Mouse (Mus musculus) WW6 (cell line): Measurements from ENCODE around the gene Fabp6.
A peak's percentile ranks its signal among the peaks of the same experiment; 100 is the strongest.

ENCODE experiments used
- DNase-seq: peaks from one replicate; pipeline ENCODE4 v3.0.0-alpha.2; 2013; ENCODE audit warnings: low read depth, low spot score

Gene Fabp6

DNA sequence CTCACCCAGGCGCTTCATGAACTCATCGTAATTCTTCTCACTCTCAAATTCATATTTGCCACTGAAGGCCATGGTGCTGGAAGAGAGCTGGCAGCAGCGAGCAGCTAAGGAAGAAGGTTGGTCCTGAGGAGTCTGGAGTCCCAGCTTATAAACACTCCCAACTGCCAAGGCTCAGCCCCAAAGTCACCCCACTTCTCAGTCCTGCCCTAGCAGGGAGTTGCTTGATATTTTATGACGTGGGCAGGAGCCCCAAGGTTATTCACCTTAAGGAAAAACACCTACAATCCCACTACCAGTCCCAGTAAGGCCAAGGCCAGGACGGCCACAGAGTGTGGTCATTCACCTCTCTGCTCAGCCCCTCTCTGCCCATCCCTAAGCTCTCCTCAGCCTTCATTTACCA is at the start of gene Fabp6:
Fabp6 (minus strand) TSS at position 101 of the 400 bp plus-strand sequence.
- no peak for DNase-seq

DNA sequence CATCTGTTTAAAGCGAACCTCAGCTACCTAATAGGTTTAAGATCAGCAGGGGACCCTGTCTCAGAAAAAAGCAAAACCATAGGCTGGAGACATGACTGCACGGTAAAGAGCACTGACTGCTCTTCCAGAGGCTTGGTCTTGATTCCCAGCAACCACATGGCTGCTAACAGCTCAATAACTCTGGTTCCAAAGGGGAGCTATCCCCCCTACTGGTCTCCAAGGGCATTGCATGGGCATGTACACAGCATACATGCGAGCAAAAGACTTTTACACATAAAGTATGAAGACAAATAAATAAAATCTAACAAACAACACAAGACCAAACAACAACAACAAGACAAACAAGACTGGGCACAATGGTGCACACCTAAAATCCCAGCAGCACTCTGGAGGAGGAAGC is 43.9 kb upstream of the Fabp6 start:
- no peak for DNase-seq

DNA sequence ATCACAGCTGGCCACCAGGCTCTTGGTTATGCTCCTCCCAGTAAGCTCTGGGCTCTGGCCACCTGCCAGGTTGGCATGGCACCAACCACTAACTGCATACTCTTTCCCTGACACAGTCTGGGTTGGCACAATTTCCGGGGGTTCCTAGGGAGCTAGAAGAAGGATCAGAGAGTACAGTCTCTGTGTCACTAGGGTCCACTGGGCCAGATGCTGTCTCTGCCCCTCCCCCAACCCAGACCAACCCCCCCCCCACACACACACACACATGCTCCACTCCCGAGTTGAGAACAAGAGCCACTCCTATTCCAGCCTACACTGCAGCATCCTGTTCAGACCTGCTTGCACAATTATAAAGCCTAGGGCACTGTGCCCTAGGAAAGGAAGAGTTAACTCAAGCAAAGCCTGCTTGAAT is 41.8 kb upstream of the Fabp6 start:
- DNase-seq: no peak

DNA sequence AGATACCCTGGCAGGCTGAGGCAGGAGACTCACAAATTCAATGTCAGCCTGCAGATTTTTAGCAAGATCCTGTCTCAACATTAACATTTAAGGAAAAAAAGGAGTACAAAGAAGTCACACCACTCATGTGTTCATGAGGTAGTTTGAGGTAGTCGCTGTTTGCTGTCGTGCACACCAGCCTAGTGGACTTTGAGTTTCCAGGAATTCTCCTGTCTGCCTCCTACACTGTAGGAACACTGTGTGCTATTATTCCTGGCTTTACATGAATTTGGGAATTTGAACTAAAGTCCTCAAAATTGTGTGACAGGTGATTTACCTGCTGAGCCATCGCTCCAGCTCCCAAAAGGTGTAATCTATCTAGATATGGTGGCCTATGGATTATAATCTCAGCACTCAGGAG is 37.1 kb upstream of the Fabp6 start:
- no peak for DNase-seq

DNA sequence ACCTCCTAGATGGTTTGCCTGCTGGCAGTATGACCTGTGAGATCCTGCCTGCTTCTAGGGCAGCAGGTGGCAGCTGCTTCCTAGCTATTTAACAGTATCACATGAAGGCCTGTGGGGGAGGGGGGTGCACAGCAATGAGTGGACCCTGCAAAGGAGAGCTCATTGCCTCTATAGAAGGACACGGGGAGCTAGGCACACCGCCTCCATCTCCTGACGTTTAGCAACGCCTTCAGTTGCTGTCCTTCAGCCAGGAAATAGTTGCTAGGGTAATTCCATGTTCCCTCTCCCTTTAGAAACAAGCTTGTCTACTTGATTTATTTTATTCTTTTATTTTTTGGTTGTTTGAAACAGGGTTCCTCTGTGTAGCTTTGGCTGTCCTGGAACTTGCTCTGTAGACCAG is 35.4 kb upstream of the Fabp6 start:
- DNase-seq: no peak

DNA sequence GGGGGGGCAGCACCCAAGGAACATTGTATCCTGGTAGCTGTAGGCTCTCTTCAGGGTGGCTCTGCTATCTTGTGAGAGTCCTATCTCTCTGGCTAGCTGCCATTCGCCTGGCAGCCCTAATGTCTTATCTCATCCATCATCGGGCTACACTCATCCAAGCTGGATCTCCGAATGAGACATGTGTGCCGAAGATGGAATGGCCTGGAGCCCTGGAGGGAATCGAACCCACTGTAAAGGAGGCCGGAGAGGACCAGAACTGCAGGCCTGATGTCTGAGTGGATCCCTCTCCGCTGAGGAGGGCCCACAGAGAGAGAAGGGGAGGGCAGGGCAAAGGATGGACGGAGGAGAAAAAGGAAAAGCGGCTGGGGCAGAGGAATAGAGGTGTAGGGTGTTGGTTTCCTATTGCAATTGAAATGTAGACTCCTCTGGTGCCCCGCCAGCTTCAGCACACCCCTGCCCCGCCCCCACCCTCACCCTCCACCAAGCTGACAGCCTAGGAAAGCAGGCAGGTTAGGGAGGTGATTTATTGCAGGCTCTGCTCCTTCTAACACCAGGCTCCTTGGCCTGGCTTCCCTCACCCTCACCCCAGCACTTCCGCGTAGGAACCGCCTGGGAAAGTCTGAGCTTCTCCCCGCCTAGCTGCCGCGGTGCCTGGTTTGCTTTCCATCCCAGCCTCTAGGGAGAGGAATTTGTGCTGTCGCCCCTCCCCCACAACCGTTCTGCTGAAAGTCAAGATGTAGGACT is 32.5 kb upstream of the Fabp6 start:
- DNase-seq: peak; percentile 86

DNA sequence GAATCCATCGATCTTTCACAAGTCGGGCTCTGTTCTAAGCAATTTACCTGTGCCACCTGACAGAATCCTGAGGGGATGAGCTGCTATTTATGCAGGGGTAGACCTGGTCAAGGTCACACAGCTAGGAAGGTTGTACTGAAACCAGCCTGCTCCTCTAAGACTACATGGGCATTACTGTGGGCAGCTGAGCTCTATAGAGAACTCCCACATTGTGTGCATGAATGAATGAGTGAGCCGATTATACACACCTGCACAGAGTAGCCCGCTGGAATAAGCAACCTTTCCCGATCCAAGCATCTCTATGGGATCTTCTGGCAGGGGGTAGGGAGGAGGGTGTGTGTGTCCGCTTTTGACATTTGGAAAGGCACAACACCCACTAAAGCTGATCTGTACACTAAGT is 31.8 kb upstream of the Fabp6 start:
- no peak for DNase-seq

DNA sequence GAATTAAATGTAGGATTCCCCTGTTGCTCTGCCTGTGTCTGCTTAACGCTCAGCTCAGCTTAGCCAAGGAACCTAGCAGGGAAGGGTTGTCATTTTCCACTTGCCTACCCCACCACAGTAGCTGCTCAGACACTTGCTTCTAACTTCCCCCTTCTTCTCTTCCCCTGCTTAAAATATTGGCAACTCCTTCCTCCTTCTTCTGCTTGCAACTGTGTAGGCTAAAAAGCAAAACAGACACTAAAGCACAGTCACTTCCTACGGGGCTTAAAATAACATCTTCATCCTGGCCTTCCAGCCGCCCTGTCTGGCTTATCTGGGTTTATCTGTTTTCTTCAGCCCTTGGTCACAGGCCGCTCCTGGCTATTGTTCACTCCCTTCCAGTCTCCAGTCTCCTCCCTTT is 31.2 kb upstream of the Fabp6 start:
- no peak for DNase-seq

DNA sequence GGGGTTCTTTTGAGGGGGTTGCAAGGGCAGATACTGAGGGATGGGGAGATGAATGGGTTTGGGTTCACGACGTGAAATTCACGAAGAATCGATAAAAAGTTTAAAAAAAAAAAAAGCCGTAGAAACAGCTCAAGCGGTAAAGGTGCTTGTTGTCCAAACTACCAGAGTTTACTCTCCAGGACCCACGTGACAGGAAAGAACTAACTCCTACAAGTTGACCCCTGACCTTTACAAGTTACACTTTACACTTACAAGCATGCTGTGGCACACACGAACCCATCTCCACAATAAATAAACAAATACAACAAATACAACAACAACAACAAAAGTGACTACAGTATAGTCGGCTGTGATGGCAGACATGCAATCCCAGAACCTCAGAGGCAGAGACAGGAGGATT is 30.3 kb upstream of the Fabp6 start:
- DNase-seq: no peak

DNA sequence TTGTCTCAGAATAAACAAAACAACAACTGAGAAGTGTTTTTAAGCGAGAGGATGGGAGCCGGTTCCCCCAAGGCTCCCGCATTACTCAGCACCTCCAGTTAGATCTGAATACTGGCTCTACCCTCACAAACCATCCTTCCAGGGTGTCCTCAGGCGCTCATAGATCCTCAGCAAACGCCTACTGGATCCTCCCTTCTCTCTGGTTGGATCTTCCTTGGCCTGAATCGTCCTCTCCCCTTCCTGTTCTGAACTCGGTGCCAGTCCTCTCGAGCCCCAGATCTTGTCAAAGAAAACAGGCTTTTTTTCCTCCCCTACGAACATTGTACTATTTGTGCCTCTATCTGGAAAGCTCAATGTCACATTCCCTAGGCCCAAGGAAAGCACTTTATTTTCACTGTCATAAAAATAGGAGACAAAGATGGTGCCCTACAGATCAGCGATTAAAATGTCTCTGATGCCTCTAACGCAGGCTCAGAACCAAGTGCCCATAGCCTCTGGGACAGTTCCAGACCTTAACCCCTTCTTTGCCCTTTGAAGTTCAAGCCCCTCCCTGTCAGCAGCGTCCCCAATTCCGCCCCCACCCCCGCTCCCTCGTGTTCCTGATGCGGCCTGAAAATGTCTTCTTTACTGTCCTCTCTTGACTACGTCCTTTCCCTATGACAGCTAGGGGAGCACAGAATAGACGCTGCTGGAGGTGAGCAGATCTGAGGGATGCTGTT is 25.7 kb upstream of the Fabp6 start:
- no peak for DNase-seq

DNA sequence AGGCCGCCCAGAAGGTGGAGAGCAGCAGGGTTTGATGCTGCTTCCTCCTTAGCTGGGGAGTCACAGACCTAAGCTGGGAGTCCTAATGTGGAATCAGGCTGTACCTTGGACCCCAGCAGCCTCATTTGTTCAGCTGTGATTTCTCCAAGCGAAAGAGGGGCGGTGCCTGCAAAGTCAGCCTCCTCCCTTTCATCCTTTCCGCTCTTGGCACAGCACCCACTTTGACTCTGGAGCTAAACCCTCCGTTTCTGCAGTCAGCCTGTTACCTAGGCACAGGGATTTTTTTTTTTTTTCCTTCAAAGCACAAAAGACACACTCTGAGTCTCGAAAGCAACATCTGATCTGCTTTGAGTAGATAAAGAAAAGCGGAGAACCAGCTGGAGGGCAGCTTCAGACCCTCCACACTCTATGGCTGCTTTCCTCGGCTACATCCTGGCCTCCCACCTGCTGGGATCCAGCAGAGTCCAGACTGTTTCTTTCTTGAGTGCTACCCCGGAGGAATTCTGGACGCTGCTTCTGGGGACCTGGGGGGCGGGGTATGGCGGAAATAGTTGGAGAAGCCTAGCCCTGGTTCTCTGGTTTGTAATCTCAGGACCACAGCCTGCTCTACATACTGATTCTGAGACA is 25.1 kb upstream of the Fabp6 start:
- DNase-seq: peak; percentile 55

DNA sequence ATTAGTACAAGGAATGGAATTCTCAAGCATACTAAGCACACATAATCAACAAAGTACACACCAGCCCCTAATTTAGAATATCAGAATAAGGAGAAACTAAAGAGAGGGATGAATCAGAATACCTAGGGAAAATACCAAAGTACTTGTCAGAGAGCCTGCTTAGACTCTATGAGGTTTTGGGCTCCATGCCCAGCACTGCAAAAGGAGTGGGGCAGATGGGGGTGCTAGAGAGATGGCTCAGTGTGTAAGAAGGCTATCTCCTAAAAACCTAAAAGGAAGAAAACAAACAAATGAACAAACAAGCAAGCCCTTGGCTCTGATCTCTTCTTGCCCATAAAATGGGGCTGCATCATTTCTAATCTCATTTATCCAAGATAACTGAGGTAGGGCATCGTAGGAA is 23.0 kb upstream of the Fabp6 start:
- no peak for DNase-seq

DNA sequence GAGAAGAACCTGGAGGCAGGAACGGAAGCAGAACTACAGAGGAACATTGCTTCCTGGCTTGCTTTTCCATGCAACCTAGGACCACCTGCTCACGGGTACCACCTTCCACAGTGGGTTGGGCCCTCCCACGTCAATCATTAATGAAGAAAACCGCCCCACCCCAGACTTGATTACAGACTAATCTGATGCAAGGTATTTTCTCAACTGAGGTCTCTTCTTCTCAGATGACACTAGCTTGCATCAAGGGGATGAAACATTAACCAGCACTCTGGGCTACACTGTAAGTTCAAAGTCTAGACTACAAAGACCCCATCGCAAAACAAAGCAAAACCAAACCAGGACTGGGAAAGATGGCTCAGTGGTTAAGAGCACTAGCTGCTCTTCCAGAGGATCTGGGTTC is 20.4 kb upstream of the Fabp6 start:
- DNase-seq: no peak

DNA sequence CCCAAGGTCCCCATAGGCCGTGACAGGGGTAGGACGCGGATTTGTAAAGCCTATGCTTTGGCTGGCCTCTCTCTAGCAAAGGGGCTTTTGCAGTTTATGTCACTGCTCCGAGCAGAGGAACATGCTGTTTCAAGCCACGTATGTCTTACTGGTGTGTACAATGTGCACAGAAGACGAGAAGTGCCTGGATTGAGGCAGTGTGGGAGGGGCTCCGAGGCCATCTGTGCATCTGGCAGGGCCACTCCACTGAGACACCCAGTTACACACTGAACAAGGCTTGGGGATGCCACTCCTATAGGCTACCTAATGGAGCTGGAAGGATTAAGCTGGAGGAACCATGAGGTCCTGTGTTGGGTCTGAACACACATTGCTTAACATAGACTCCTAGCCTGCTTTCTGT is 17.1 kb upstream of the Fabp6 start:
- DNase-seq: no peak

DNA sequence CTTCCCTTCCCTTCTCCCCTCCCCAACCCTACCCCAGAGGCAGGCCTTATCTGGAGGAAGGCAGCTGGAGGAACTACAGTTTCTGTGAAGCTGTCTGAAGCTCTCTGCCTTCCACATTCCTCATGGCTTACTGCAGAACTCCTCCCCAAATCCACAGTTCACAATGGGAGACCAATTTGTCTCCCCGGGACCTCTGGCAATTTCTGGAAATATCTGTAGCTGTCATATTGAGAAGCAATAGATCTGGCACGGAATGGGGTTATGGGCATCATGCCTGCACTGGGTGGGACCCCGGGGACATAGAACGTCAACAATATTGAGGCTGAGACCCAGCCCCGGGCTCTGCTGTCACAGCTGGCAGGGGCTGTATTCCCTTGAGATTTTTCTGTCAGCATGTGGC is 16.6 kb upstream of the Fabp6 start:
- no peak for DNase-seq

DNA sequence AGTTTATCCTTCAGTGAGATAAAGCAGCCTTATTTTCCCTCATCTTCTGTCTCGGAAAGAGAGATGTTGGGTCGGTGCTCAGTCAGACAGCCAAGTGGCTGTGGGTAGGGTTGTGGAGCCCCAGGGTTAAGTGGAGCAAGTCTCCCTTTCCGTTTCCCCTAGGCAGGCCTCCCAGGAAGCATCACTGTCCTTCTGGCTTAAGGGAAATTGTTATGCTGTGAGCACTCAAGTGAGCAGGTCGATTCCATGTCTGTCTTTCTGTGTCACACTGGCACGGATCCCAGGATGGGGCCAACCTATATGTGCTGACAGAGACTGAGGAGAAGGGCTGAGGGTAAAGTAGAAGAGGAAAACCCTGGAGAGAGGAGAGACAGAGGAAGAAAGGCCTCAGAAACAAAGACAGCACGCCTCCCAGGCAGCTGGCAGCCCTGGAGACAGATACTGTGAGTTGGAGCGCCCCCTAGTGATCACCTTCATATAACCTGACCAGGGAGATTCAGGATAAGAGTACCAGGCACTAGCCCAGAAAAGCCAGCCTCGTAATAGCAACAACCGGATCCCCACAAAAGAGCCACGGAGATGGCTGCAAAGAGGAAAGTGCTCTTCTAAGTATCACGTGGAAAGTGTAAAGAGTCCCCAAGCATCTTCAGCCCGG is 11.6 kb upstream of the Fabp6 start:
- peak; percentile 75 for DNase-seq

DNA sequence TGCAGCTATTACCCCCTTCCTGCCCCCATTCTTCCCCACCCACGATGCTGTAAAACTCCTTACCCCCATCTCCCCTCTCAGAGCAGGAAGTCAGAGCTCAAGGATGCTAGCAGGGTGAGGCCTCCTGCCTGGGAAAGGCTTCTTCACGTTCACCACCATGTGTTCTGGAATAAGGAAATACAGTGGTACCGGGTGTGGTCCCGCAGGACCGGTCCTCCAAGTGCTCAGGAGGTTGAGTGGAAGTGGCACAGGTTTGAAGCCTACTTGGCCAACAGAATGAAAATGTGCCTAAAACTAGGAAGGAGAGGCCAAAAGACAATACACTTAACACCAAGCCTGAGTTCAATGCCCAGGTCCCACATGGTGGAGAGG is 9.3 kb upstream of the Fabp6 start:
- no peak for DNase-seq

DNA sequence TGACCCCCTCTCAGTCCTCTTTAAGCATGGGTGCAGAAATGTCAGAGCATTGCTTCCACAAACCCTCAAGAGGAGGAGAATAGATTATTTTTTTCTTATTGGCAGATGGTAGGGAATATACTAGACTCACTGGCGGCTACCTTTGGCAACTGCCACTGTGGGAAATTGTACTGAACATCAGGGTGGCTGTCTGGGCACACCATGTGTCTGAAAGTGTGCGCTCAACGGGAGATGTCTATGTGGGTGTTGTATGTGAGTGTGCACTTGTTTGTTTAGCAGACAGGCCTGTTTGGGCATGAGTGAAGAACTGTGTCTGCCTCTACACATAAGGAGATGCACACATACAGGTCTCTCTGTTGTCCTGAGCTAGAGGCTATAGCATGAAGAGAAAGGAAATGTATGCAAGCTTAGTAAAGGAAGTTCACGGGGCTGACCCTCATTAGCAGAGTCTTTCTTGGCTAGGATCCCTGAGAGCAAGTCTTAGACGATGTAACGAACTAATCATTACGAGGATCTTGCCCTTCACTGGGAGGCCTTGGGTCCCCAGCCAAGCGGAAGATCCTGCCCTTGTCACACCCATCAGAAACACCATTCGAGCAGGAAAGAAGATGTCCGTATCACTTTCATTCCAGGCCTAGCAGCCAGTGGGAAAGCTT is 8.8 kb upstream of the Fabp6 start:
- DNase-seq: no peak

DNA sequence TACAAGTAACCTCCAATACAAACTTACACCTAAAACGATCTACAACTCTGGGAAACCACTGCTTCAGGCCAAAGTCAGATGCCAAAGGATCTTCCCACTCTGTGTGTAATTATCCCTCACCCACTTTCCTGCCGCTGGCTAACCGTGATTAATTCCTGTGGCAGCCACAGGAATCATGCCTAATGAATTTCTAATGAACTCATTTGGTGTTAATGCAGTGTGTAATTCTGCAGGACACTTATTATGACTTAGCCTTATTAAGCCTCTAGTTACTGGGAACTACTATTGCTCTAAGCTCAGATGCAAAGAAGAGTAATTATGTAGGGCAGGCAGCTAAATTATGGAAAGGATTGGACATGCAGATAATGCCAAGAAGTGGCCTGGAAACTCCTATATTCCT is 7.1 kb upstream of the Fabp6 start:
- DNase-seq: no peak

DNA sequence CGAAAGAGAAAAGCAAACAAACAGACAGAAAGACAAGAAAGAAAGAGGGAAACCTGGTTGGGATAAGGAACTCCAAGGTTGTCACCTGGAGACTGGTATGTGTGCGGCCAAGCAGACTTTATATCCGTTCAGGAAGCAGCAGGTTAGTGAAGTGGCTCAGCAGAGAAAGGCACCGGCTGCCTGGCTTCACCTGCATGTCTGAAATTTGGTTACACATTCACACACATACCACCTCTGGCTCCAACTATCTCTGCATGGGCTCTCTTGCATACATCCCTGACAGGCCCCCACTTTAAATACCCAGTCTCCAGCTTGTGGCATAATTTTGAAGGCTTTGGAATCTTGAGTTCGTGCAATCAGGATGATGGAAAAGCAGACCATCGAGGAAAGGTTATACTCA is 4.5 kb upstream of the Fabp6 start:
- no peak for DNase-seq

DNA sequence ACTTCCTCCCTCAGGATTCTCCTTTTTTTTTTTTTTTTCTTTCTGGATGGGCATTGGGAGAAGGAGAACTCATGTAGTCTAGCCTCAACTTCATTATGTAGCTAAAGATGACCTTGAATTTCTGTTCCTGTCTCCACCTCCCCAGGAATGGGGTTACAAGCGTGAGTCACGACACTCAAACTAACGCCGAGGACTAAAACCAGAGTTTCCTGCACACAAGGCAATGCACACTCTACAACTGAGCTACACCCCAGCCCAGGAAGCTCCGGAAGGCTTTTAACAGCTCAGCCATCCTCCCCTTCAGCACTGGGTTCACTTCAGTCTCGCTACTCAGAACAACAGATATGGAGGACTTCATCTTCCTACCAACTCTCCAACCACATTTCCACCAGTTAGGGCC is 3.6 kb upstream of the Fabp6 start:
- no peak for DNase-seq

DNA sequence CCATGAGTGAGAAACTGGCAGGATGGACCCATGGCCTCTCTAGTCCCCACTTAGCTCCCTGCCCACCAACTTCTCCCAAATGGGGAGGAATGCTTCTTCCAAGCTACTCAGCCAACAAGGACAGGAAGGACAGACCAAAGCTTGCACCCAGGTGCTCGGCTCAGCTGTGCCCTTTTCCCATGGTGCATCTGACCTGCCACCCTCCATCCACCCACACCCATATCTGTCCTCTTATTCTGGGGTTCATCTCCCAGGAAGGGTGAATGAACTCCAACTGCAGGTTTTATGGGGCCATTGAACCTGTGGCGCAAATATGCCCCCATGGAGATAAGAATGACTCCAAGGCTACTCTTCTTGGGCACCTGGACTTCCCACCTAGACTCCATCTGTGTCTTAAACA is 2.9 kb upstream of the Fabp6 start:
- no peak for DNase-seq
